In genomic region chr10:69910304-69910703, GRCm38 (mm10) we compare ENCODE assay signal across 7 mouse cellular contexts.
A peak's percentile ranks its signal among the peaks of the same experiment; 100 is the strongest.
DNase-seq lines count a peak whose midpoint lies in the region; ATAC-seq and TF ChIP-seq lines count a peak whose summit lies in the region.
"Not testable (repeated sequence)": the region's sequence is repeated elsewhere in the genome, so short reads cannot be mapped to it uniquely, and the experiment has no call there.

No protein-coding gene starts in this region.

- H3K36me3 ChIP-seq in heart, adult 2 months (ENCODE audit: control insufficient read depth, insufficient read depth, low read length); intestine, embryonic 15.5 days: not testable (repeated sequence)

- not testable (repeated sequence) for H3K9ac ChIP-seq in heart, adult 2 months (ENCODE audit: low read depth, low read length); intestine, embryonic 15.5 days

- not testable (repeated sequence) for H3K27me3 ChIP-seq in heart, adult 2 months (ENCODE audit: control insufficient read depth, insufficient read depth, low read length); intestine, embryonic 15.5 days (replicated peaks)

- not testable (repeated sequence) for H3K79me2 ChIP-seq in heart, adult 2 months (replicated peaks; ENCODE audit: control insufficient read depth, insufficient read depth, low read length)

- TF ChIP-seq CTCF in heart, adult 2 months (IDR thresholded peaks at IDR 0.05); layer of hippocampus, adult 2 months (conservative IDR thresholded peaks at IDR 0.05): not testable (repeated sequence)

- peak; percentile 77 to 83 for DNase-seq in adrenal gland, adult (ENCODE audit: inconsistent age in 2 of 2, low spot score in 1 of 2)
- DNase-seq in embryo, embryonic 9.5 days (ENCODE audit: extremely low spot score), result peak; percentile 25
- DNase-seq in heart, adult 2 months, result peak; percentile 47 to 68
- not testable (repeated sequence) for DNase-seq in layer of hippocampus, adult 2 months (ENCODE audit: low spot score in 2 of 2)
- DNase-seq in lung, postnatal 10 days, result peak; percentile 81
- DNase-seq in retina, postnatal 7 days (ENCODE audit: low read depth, low spot score), result peak; percentile 58

- H3K4me3 ChIP-seq in heart, adult 2 months; intestine, embryonic 15.5 days (replicated peaks); layer of hippocampus, adult 2 months: not testable (repeated sequence)

- not testable (repeated sequence) for TF ChIP-seq EP300 in heart, adult 2 months (IDR thresholded peaks at IDR 0.05; ENCODE audit: insufficient read depth, low read depth, low read length)

- TF ChIP-seq POLR2A in heart, adult 2 months (IDR thresholded peaks at IDR 0.05; ENCODE audit: insufficient read depth, low read depth, low read length), result not testable (repeated sequence)

- peak; percentile 87 for ATAC-seq in intestine, embryonic 15.5 days

- intact Hi-C loops in heart, adult 2 months (cut with DNase I), result not testable (repeated sequence)

- not testable (repeated sequence) for H3K4me2 ChIP-seq in intestine, embryonic 15.5 days (replicated peaks)

- not testable (repeated sequence) for H3K9me3 ChIP-seq in intestine, embryonic 15.5 days

- H3K4me1 ChIP-seq in heart, adult 2 months (ENCODE audit: control insufficient read depth, insufficient read depth, low read length); intestine, embryonic 15.5 days (replicated peaks): not testable (repeated sequence)

- H3K27ac ChIP-seq in heart, adult 2 months; intestine, embryonic 15.5 days: not testable (repeated sequence)
- H3K27ac ChIP-seq in layer of hippocampus, adult 2 months, result peak overlapping the region; percentile 32; the same call in 1 of the 2 replicates

- 12% methylated on average over 5 of the region's 6 CpGs for WGBS in heart, adult 2 months
- WGBS in intestine, embryonic 15.5 days, result 24% methylated on average over 5 of the region's 6 CpGs
